ENCODE assay signal across 9 mouse cellular contexts in genomic region chr17:88629381-88629759, GRCm38 (mm10). TPM values are rescaled to one million over a fixed set of nuclear protein-coding genes. Genes with fewer than 3 reads are reported as not detected.
DNase-seq lines count a peak whose midpoint lies in the region; ATAC-seq and TF ChIP-seq lines count a peak whose summit lies in the region.
"Had no signal": no experiment of that assay in that cellular context is flagged by ENCODE, and none has a peak within 500 bp of the region (broad histone marks: within the 10 kb centered on the region; RNA-seq: fewer than 3 reads in every experiment).

No protein-coding gene starts in this region.

- no peaks in the 10 kb centered on the region for H3K4me1 ChIP-seq in cortical plate, adult 2 months (ENCODE audit: control insufficient read depth, insufficient read depth, low read length)
- H3K4me1 ChIP-seq in heart, embryonic 12.5 days (replicated peaks), result peaks cover 66% of the 10 kb centered on the region
- H3K4me1 ChIP-seq in limb, embryonic 14.5 days (ENCODE audit: control insufficient read depth, insufficient read depth, low read length), result peaks cover 61% of the 10 kb centered on the region

- H3K27ac ChIP-seq in cortical plate, adult 2 months (ENCODE audit: insufficient read depth, low read length), result peak overlapping the region; percentile 74; the same call in 1 of the 2 replicates
- peak overlapping the region; percentile 95 for H3K27ac ChIP-seq in heart, embryonic 12.5 days (ENCODE audit: poor library complexity, severe bottlenecking)
- H3K27ac ChIP-seq in limb, embryonic 14.5 days (replicated peaks; ENCODE audit: low read depth, low read length), result peak overlapping the region; percentile 81
- H3K27ac ChIP-seq: macrophage had no signal

- ATAC-seq in heart, embryonic 12.5 days (ENCODE audit: insufficient number of reproducible peaks, low FRiP score), result peak; percentile 76
- ATAC-seq in limb, embryonic 14.5 days (ENCODE audit: low FRiP score, low read depth), result peak; percentile 38; the same call in 1 of the 2 replicates

- peak; percentile 74 for DNase-seq in 3134 (ENCODE audit: extremely low read depth, insufficient read length, low spot score)
- DNase-seq in limb, embryonic 14.5 days (ENCODE audit: low spot score), result peak; percentile 86
- peak; percentile 37 for DNase-seq in ovary, postnatal 10 days (ENCODE audit: low spot score)
- DNase-seq in left cerebral cortex, postnatal 10 days (ENCODE audit: extremely low spot score in 1 of 2, low spot score in 2 of 2), result no peak
- no peak for DNase-seq in embryo, embryonic 11 days
- no peak for DNase-seq in MN1 (ENCODE audit: low spot score)

- TF ChIP-seq POLR2A in cortical plate, adult 2 months (IDR thresholded peaks at IDR 0.05; ENCODE audit: extremely low read depth, insufficient read depth, low read length), result no peak
- no peak for TF ChIP-seq POLR2A in limb, embryonic 14.5 days (IDR thresholded peaks at IDR 0.05; ENCODE audit: borderline replicate concordance, extremely low read depth, insufficient read depth, insufficient read length)

- no peaks in the 10 kb centered on the region for H3K27me3 ChIP-seq in heart, embryonic 12.5 days (replicated peaks)
- H3K27me3 ChIP-seq in limb, embryonic 14.5 days (ENCODE audit: control insufficient read depth, insufficient read depth, low read length), result no peaks in the 10 kb centered on the region

- no peaks in the 10 kb centered on the region for H3K9me3 ChIP-seq in heart, embryonic 12.5 days (replicated peaks)
- H3K9me3 ChIP-seq in limb, embryonic 14.5 days (ENCODE audit: control insufficient read depth, low read length), result no peaks in the 10 kb centered on the region

- WGBS in heart, embryonic 12.5 days, result 16% methylated on average over 4 of the region's 4 CpGs
- WGBS in limb, embryonic 14.5 days, result 34% methylated on average over 4 of the region's 4 CpGs

- intact Hi-C loops in left cerebral cortex, postnatal 10 days (cut with DNase I), result no loop called here

- H3K36me3 ChIP-seq in heart, embryonic 12.5 days, result peaks cover 5% of the 10 kb centered on the region
- no peaks in the 10 kb centered on the region for H3K36me3 ChIP-seq in limb, embryonic 14.5 days (ENCODE audit: control insufficient read depth, insufficient read depth, low read length)

- peak overlapping the region; percentile 58 for H3K4me2 ChIP-seq in heart, embryonic 12.5 days
- peak overlapping the region; percentile 18 for H3K4me2 ChIP-seq in limb, embryonic 14.5 days (replicated peaks; ENCODE audit: low read depth, low read length, severe bottlenecking)

- H3K9ac ChIP-seq in heart, embryonic 12.5 days, result 0 out of 2 replicates have a peak overlapping the region, but pooled peaks have one; percentile 1
- no peak overlapping the region for H3K9ac ChIP-seq in limb, embryonic 14.5 days (ENCODE audit: low read depth, low read length, severe bottlenecking)

- TF ChIP-seq CTCF in cortical plate, adult 2 months (IDR thresholded peaks at IDR 0.05; ENCODE audit: extremely low read depth, insufficient read depth, low read length), result no peak

- H3K4me3 ChIP-seq in cortical plate, adult 2 months (ENCODE audit: insufficient read depth, low read length), result no peak overlapping the region
- peak overlapping the region; percentile 11; the same call in 1 of the 2 replicates for H3K4me3 ChIP-seq in heart, embryonic 12.5 days
- no peak overlapping the region for H3K4me3 ChIP-seq in limb, embryonic 14.5 days (replicated peaks; ENCODE audit: low read length)

RNA-seq across cellular contexts. Expression of gene Ston1, which starts 31.9 kb away (rescaled TPM):
- 3.1 and 4.6 TPM in 2 replicates for polyA plus RNA-seq in cortical plate, adult 2 months (2012; rRNA removed)
- polyA plus RNA-seq in heart, embryonic 12.5 days (2016; fragmentation: Nextera tagmentation; extraction: Ambion mirVana), result 5.4 and 8.4 TPM in 2 replicates
- polyA plus RNA-seq in limb, embryonic 14.5 days (2012; rRNA removed), result 34.8 and 34.9 TPM in 2 replicates
- polyA plus RNA-seq in limb, embryonic 14.5 days (2014; fragmentation: Nextera tagmentation; extraction: Ambion mirVana), result 11.3 and 16.2 TPM in 2 replicates
- 1 to 10 TPM; 6.5 to 8.4 TPM for total RNA-seq in left cerebral cortex, postnatal 10 days (2021)

RNA-seq across cellular contexts. Expression of gene Gtf2a1l, which starts 39.1 kb away (rescaled TPM):
- 0.08 and 0.40 TPM in 2 replicates for polyA plus RNA-seq in cortical plate, adult 2 months (2012; rRNA removed)
- polyA plus RNA-seq in heart, embryonic 12.5 days (2016; fragmentation: Nextera tagmentation; extraction: Ambion mirVana), result 0.17 and 0.20 TPM in 2 replicates
- 0.05 and 0.23 TPM in 2 replicates for polyA plus RNA-seq in limb, embryonic 14.5 days (2012; rRNA removed)
- 0.15 TPM in 1 of 2 replicates, not detected in the other for polyA plus RNA-seq in limb, embryonic 14.5 days (2014; fragmentation: Nextera tagmentation; extraction: Ambion mirVana)
- under 1 TPM; 0.34 to 0.39 TPM for total RNA-seq in left cerebral cortex, postnatal 10 days (2021)
- polyA plus RNA-seq: macrophage had no signal

Comparison
In these comparisons a context has a peak if more than half of its experiments do, and no peak if none do; other contexts are left out.
1. DNase-seq: peak in 3134 (single experiment), limb, embryonic 14.5 days (single experiment) and ovary, postnatal 10 days (single experiment); none in left cerebral cortex, postnatal 10 days (0 of 2), embryo, embryonic 11 days (single experiment) and MN1 (single experiment).
2. Peak in every context shown above with its lines, with median percentiles within 50 percentile points of each other: H3K27ac ChIP-seq.